Mouse (Mus musculus) small intestine, adult 2 months (tissue): ENCODE measurements around the gene Alkbh3.

Experiments
- CTCF ChIP-seq: fragments of 200-500 bp; IDR thresholded peaks from 2 replicates; pipeline ENCODE4 v1.5.1; 2012; ENCODE audit warnings: low read depth, mild to moderate bottlenecking, control low read depth, inconsistent platforms, low read length, moderate library complexity, mixed read lengths; ENCODE audit not compliant: insufficient replicate concordance, insufficient read length; ENCODE audit errors: extremely low read depth
- POLR2A ChIP-seq: fragments of 200-500 bp; IDR thresholded peaks from 2 replicates; pipeline ENCODE4 v1.6.1; 2012; ENCODE audit warnings: low read depth, mild to moderate bottlenecking, control low read depth, inconsistent platforms, low read length, moderate library complexity

GRCm38 (mm10) chr2:94043662-94044061, 33.1 kb upstream of the Alkbh3 start:
- TF ChIP-seq CTCF (no peak), POLR2A (no peak)
